Mouse (Mus musculus) megakaryocyte, embryonic 14.5 days (primary cell): Measurements from ENCODE around the gene Rab40b. TPM values are rescaled to one million over a fixed set of nuclear protein-coding genes. Genes with fewer than 3 reads are reported as not detected.
"Not testable (repeated sequence)": the region's sequence is repeated elsewhere in the genome, so short reads cannot be mapped to it uniquely, and the experiment has no call there.

Experiments used
- H3K27me3 ChIP-seq: replicated peaks from 2 replicates; pipeline ENCODE3; 2012; ENCODE audit warnings: inconsistent platforms
- H3K36me3 ChIP-seq: replicated peaks from 2 replicates; pipeline ENCODE3; 2012; ENCODE audit warnings: low read length, inconsistent platforms, mixed read lengths
- H3K4me1 ChIP-seq: 2 replicates; pipeline ENCODE4 v1.6.1; 2012; ENCODE audit warnings: inconsistent platforms
- H3K4me3 ChIP-seq: replicated peaks from 2 replicates; pipeline ENCODE3; 2012; ENCODE audit warnings: moderate library complexity, mild to moderate bottlenecking, inconsistent platforms
- H3K9me3 ChIP-seq: 2 replicates; pipeline ENCODE4 v1.6.1; 2012; ENCODE audit warnings: inconsistent platforms
- FLI1 ChIP-seq: IDR thresholded peaks from 2 replicates; pipeline ENCODE4 v1.6.1; 2012; ENCODE audit warnings: low read length, inconsistent platforms, mixed read lengths
- GATA1 ChIP-seq: IDR thresholded peaks from 3 replicates; pipeline ENCODE4 v1.6.1; 2012; ENCODE audit warnings: mixed read lengths, low read length, inconsistent platforms, borderline replicate concordance
- polyA plus RNA-seq: library from polyadenylated mRNA; stranded (reverse); fragments of >175 nt; gene quantifications from 2 replicates; pipeline ENCODE4 v1.2.3, GENCODE M21; 2012; ENCODE audit warnings: low replicate concordance; ENCODE audit not compliant: insufficient read depth

Rab40b gene
- polyA plus RNA-seq, 1 experiment, result 0.30 TPM

- Histone ChIP-seq H3K4me1 (peaks cover 63% of the 10 kb centered on the region), H3K27me3 (no peaks in the 10 kb centered on the region), H3K36me3 (peaks cover 75% of the 10 kb centered on the region), H3K9me3 (no peaks in the 10 kb centered on the region), H3K4me3 (peak overlapping the region; percentile 24)
- TF ChIP-seq GATA1 (no peak), FLI1 (no peak)
Measured at GRCm38 (mm10) chr11:121340287-121340686, 47.8 kb downstream of the Rab40b start.

DNA sequence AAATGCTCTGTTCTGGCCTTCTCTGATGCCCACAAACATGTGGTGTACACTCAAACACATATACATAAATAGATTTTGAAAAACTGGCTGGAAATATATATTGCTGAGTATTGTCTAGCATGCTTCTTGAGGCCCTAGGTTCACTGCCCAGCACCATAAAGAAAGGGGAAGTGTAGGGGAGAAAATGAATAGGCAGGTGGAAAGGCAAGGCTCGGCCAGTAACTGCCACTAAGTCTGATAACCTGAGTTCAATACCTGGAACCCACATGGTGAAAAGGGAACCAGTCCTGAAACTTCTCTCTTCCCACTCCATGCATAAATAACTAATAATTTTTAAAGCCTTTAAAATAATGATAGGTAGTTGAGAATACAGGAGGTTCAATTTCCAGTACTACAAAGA is 48.4 kb downstream of the Rab40b start:
- no peak for TF ChIP-seq FLI1
- TF ChIP-seq GATA1, result no peak
- H3K4me3 ChIP-seq, result no peak overlapping the region
- H3K4me1 ChIP-seq, result peaks cover 65% of the 10 kb centered on the region
- no peaks in the 10 kb centered on the region for H3K27me3 ChIP-seq
- peaks cover 76% of the 10 kb centered on the region for H3K36me3 ChIP-seq
- no peaks in the 10 kb centered on the region for H3K9me3 ChIP-seq

GRCm38 (mm10) chr11:121331641-121332040 is 56.4 kb downstream of the Rab40b start:
- TF ChIP-seq GATA1 (no peak), FLI1 (no peak)
- peaks cover 92% of the 10 kb centered on the region for H3K36me3 ChIP-seq
- peaks cover 65% of the 10 kb centered on the region for H3K4me1 ChIP-seq
- no peaks in the 10 kb centered on the region for H3K9me3 ChIP-seq
- H3K27me3 ChIP-seq, result no peaks in the 10 kb centered on the region
- H3K4me3 ChIP-seq, result no peak overlapping the region

DNA sequence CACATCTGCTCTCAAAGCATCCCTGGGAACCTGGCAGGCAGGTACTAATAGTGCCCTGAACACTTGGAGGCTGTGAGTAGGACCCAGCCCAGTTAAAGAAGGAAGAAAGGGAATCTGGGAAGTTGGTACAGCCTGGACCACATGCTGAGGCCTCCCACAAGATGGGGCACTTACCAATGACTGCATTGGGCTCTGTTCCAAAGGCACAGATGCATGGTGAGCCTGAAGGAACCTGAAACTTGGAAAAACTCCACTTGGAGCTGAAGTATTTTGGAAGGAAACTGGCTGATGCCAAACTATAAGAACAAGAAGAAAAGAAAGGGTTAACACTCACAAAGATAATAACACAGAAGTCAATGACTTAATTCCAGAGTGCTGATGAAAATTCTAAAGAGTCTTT is 59.4 kb downstream of the Rab40b start:
- Histone ChIP-seq H3K9me3 (no peaks in the 10 kb centered on the region), H3K4me1 (peaks cover 35% of the 10 kb centered on the region), H3K27me3 (no peaks in the 10 kb centered on the region), H3K4me3 (no peak overlapping the region), H3K36me3 (peaks cover 74% of the 10 kb centered on the region)
- TF ChIP-seq GATA1 (no peak), FLI1 (no peak)

DNA sequence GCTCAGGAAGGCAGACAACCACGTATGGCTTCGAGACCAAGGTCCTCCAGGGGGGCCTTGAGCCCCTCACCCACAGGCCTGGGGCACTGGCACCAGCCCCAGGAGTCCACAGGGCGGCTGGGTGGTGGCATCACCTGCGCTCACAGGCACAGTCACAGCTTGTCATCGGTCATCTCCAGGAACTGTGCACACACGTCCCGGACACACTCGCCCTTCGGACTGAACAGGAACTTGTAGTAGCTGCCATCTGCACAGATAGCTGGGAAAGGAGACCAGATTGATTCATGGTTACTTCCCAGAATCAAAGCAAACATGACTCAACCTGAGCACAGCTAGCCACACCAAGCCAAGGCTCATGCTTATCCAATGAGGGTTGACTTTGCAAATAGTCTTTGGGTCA is 59.8 kb downstream of the Rab40b start:
- H3K36me3 ChIP-seq, result peaks cover 73% of the 10 kb centered on the region
- TF ChIP-seq FLI1 (no peak), GATA1 (no peak)
- H3K4me3 ChIP-seq, result no peak overlapping the region
- no peaks in the 10 kb centered on the region for H3K9me3 ChIP-seq
- no peaks in the 10 kb centered on the region for H3K27me3 ChIP-seq
- H3K4me1 ChIP-seq, result peaks cover 35% of the 10 kb centered on the region

- Histone ChIP-seq H3K9me3 (no peaks in the 10 kb centered on the region), H3K36me3 (peaks cover 62% of the 10 kb centered on the region), H3K27me3 (no peaks in the 10 kb centered on the region), H3K4me3 (no peak overlapping the region), H3K4me1 (peaks cover 34% of the 10 kb centered on the region)
- no peak for TF ChIP-seq GATA1
- no peak for TF ChIP-seq FLI1
Measured at GRCm38 (mm10) chr11:121326681-121327080, 61.4 kb downstream of the Rab40b start.

DNA sequence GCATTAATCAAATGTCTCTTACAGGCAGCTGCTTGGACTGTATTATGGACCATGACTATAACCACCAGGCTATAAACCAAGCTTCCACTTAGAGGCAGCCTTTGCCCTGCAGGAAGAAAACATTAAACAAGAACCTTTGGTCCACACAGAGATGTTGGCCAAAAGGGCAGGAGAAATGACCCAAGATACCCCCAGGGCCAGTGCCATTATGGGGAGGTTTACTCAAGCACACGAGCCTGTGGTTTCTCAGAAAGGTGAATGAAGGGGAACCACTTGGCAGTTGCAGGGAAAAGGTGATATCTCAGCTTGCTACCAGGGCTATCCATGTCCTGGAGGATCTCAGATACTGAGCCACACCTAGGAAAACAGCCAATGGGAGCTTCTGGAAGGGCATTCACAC is 62.0 kb downstream of the Rab40b start:
- Histone ChIP-seq H3K27me3 (no peaks in the 10 kb centered on the region), H3K36me3 (peaks cover 62% of the 10 kb centered on the region)

DNA sequence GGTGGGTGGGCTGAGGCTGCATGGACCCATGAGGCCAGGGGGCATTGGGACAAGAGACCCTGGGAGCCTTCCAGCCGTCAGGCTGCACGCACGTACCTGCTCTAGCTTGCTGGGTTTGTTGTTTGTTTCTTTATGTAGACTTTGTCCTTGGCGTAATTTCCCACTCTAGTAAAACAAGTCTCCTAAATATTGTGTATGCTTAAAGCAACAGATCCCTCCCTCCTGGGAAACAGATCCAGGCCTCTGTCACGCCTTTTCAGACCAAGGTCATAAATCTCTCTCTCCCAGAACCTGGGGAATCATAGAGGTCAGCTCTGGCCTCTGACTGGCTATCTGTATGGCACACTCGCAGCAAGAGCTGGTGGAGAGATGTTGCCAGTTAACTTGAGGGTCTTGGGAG is 80.3 kb downstream of the Rab40b start:
- H3K4me3 ChIP-seq, H3K27me3 ChIP-seq, H3K9me3 ChIP-seq: not testable (repeated sequence)
- Histone ChIP-seq H3K36me3 (peaks cover 71% of the 10 kb centered on the region), H3K4me1 (peaks cover 31% of the 10 kb centered on the region)

More for the DNA sequence above, 62.0 kb downstream of the Rab40b start:
- Histone ChIP-seq H3K4me3 (no peak overlapping the region), H3K4me1 (peaks cover 37% of the 10 kb centered on the region), H3K9me3 (no peaks in the 10 kb centered on the region)
- TF ChIP-seq GATA1 (no peak), FLI1 (no peak)

DNA sequence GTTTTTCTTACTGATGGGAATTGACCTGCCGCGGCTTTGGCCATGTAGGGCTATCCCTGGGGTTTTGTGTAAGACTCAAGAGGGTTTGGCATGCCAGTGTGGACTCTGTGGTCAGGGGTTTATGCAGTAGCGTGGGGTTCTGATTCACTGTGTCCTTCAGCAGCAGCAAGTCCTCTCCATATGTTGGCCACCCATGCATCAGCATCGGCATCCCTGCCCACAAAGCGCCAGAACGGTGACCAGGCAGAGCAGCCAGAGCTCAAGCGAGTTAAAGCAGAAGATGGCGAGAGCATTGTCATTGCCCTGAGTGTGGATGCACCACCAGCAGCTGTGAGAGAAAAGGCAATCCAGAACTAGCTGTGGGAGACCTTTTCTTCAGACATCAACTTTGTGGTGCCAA is 81.4 kb downstream of the Rab40b start:
- Histone ChIP-seq H3K27me3 (no peaks in the 10 kb centered on the region), H3K9me3 (no peaks in the 10 kb centered on the region), H3K4me3 (no peak overlapping the region), H3K36me3 (peaks cover 82% of the 10 kb centered on the region), H3K4me1 (peaks cover 31% of the 10 kb centered on the region)
- TF ChIP-seq FLI1, result no peak
- TF ChIP-seq GATA1, result no peak

Other genes starting within 250 kb of the Rab40b start
- not detected in 2 replicates for gene Tex19.1, start 242.1 kb downstream of the Rab40b start, polyA plus RNA-seq
- not detected in 2 replicates for gene Uts2r, start 228.0 kb downstream of the Rab40b start, polyA plus RNA-seq
- 3.7 and 4.2 TPM in 2 replicates for gene Hexdc, start 183.8 kb downstream of the Rab40b start, polyA plus RNA-seq
- gene Ogfod3, start 183.5 kb downstream of the Rab40b start, polyA plus RNA-seq, result 4.5 and 7.6 TPM in 2 replicates
- 1.1 and 9.5 TPM in 2 replicates for gene Cybc1, start 158.9 kb downstream of the Rab40b start, polyA plus RNA-seq
- gene Narf, start 151.0 kb downstream of the Rab40b start, polyA plus RNA-seq, result 10.2 and 13.3 TPM in 2 replicates
- gene Foxk2, start 128.3 kb downstream of the Rab40b start, polyA plus RNA-seq, result 24.9 and 43.6 TPM in 2 replicates
- 5.5 and 5.6 TPM in 2 replicates for gene Wdr45b, start 33.8 kb downstream of the Rab40b start, polyA plus RNA-seq
- 0.48 TPM in 1 of 2 replicates, not detected in the other for gene Fn3krp, start 33.1 kb upstream of the Rab40b start, polyA plus RNA-seq
- not detected in 2 replicates for gene Fn3k, start 46.7 kb upstream of the Rab40b start, polyA plus RNA-seq
- gene Tbcd, start 63.7 kb upstream of the Rab40b start, polyA plus RNA-seq, result 3.3 and 5.3 TPM in 2 replicates
- 0.09 TPM in 1 of 2 replicates, not detected in the other for gene Zfp750, start 131.1 kb upstream of the Rab40b start, polyA plus RNA-seq